Mouse (Mus musculus): ENCODE measurements around the gene Hck. TPM values are rescaled to one million over a fixed set of nuclear protein-coding genes. Genes with fewer than 3 reads are reported as not detected.

Hck gene
- total RNA-seq, 1 experiment: 29.3 TPM

- Histone ChIP-seq H3K36me3 (ENCODE audit: control insufficient read depth, insufficient read depth, low read length, poor library complexity, severe bottlenecking) (no peaks in the 10 kb centered on the region), H3K4me1 (ENCODE audit: control insufficient read depth in 2 of 2, insufficient read depth in 2 of 2, low read length in 2 of 2, poor library complexity in 1 of 2) (peaks cover 4 to 22% of the 10 kb centered on the region in 2 experiments; a peak in 2 of 4 replicates), H3K4me3 (ENCODE audit: insufficient read depth in 1 of 2, low read depth in 1 of 2, low read length in 2 of 2, poor library complexity in 1 of 2, severe bottlenecking in 1 of 2) (peak overlapping the region; percentile 76), H3K27ac (ENCODE audit: insufficient read depth, low read depth, low read length, poor library complexity, severe bottlenecking) (peak overlapping the region; percentile 91), H3K9ac (ENCODE audit: insufficient read depth, low read depth, low read length, poor library complexity, severe bottlenecking) (peak overlapping the region; percentile 20; the same call in 1 of the 2 replicates), H3K9me3 (ENCODE audit: control insufficient read depth, insufficient read depth, low read depth, low read length) (no peaks in the 10 kb centered on the region)
- DNase-seq (ENCODE audit: low read depth, low spot score): peak; percentile 90
- in situ Hi-C loops (cut with MboI; ENCODE audit: low sequenced_read_pairs in 2 of 2, unreplicated experiment in 2 of 2): no loop called here
- TF ChIP-seq HCFC1 (IDR thresholded peaks at IDR 0.05; ENCODE audit: borderline replicate concordance, insufficient read depth, low read length) (no peak), MAFK (IDR thresholded peaks at IDR 0.05; ENCODE audit: insufficient read depth, low read depth, low read length) (no peak), ZNF384 (IDR thresholded peaks at IDR 0.05; ENCODE audit: low read depth, low read length) (no peak), CHD2 (IDR thresholded peaks at IDR 0.05; ENCODE audit: low read depth, low read length) (no peak), ZC3H11A (IDR thresholded peaks at IDR 0.05; ENCODE audit: borderline replicate concordance, low read depth, low read length) (no peak)
Measured at GRCm38 (mm10) chr2:153107046-153107766, 1.1 kb upstream of the Hck start.

GRCm38 (mm10) chr2:153107802-153108201 lies 466 bp upstream of the Hck start:
- H3K4me1 ChIP-seq (ENCODE audit: control insufficient read depth in 2 of 2, insufficient read depth in 2 of 2, low read length in 2 of 2, poor library complexity in 1 of 2): peaks cover 4 to 20% of the 10 kb centered on the region in 2 experiments; a peak in 2 of 4 replicates
- in situ Hi-C loops (cut with MboI; ENCODE audit: low sequenced_read_pairs in 2 of 2, unreplicated experiment in 2 of 2): no loop called here
- H3K9ac ChIP-seq (ENCODE audit: insufficient read depth, low read depth, low read length, poor library complexity, severe bottlenecking): peak overlapping the region; percentile 20; the same call in 1 of the 2 replicates
- TF ChIP-seq MAFK (IDR thresholded peaks at IDR 0.05; ENCODE audit: insufficient read depth, low read depth, low read length) (no peak), CHD2 (IDR thresholded peaks at IDR 0.05; ENCODE audit: low read depth, low read length) (no peak), ZC3H11A (IDR thresholded peaks at IDR 0.05; ENCODE audit: borderline replicate concordance, low read depth, low read length) (no peak), ZNF384 (IDR thresholded peaks at IDR 0.05; ENCODE audit: low read depth, low read length) (no peak), HCFC1 (IDR thresholded peaks at IDR 0.05; ENCODE audit: borderline replicate concordance, insufficient read depth, low read length) (no peak)
- H3K9me3 ChIP-seq (ENCODE audit: control insufficient read depth, insufficient read depth, low read depth, low read length): no peaks in the 10 kb centered on the region
- H3K27ac ChIP-seq (ENCODE audit: insufficient read depth, low read depth, low read length, poor library complexity, severe bottlenecking): peak overlapping the region; percentile 91
- no peaks in the 10 kb centered on the region for H3K36me3 ChIP-seq (ENCODE audit: control insufficient read depth, insufficient read depth, low read length, poor library complexity, severe bottlenecking)
- H3K4me3 ChIP-seq (ENCODE audit: insufficient read depth in 1 of 2, low read depth in 1 of 2, low read length in 2 of 2, poor library complexity in 1 of 2, severe bottlenecking in 1 of 2): peak overlapping the region; percentile 76
- DNase-seq (ENCODE audit: low read depth, low spot score): peak; percentile 26

GRCm38 (mm10) chr2:153109596-153109995 lies 1.3 kb downstream of the Hck start:
- in situ Hi-C loops (cut with MboI; ENCODE audit: low sequenced_read_pairs in 2 of 2, unreplicated experiment in 2 of 2): no loop called here
- Histone ChIP-seq H3K27ac (ENCODE audit: insufficient read depth, low read depth, low read length, poor library complexity, severe bottlenecking) (no peak overlapping the region), H3K4me3 (ENCODE audit: insufficient read depth in 1 of 2, low read depth in 1 of 2, low read length in 2 of 2, poor library complexity in 1 of 2, severe bottlenecking in 1 of 2) (0 out of 4 replicates have a peak overlapping the region, but pooled peaks of 1 of the 2 experiments have one; percentile 76), H3K4me1 (ENCODE audit: control insufficient read depth in 2 of 2, insufficient read depth in 2 of 2, low read length in 2 of 2, poor library complexity in 1 of 2) (peaks cover 4 to 13% of the 10 kb centered on the region in 2 experiments; a peak in 2 of 4 replicates), H3K9me3 (ENCODE audit: control insufficient read depth, insufficient read depth, low read depth, low read length) (no peaks in the 10 kb centered on the region), H3K9ac (ENCODE audit: insufficient read depth, low read depth, low read length, poor library complexity, severe bottlenecking) (no peak overlapping the region), H3K36me3 (ENCODE audit: control insufficient read depth, insufficient read depth, low read length, poor library complexity, severe bottlenecking) (no peaks in the 10 kb centered on the region; the same call in 1 of the 2 replicates)
- TF ChIP-seq CHD2 (IDR thresholded peaks at IDR 0.05; ENCODE audit: low read depth, low read length): no peak
- no peak for TF ChIP-seq HCFC1 (IDR thresholded peaks at IDR 0.05; ENCODE audit: borderline replicate concordance, insufficient read depth, low read length)
- no peak for TF ChIP-seq ZNF384 (IDR thresholded peaks at IDR 0.05; ENCODE audit: low read depth, low read length)
- TF ChIP-seq MAFK (IDR thresholded peaks at IDR 0.05; ENCODE audit: insufficient read depth, low read depth, low read length): no peak
- TF ChIP-seq ZC3H11A (IDR thresholded peaks at IDR 0.05; ENCODE audit: borderline replicate concordance, low read depth, low read length): no peak
- no peak for DNase-seq (ENCODE audit: low read depth, low spot score)

GRCm38 (mm10) chr2:153111298-153111697 lies 3.0 kb downstream of the Hck start:
- peaks cover 4% of the 10 kb centered on the region; the same call in 1 of the 2 replicates for H3K36me3 ChIP-seq (ENCODE audit: control insufficient read depth, insufficient read depth, low read length, poor library complexity, severe bottlenecking)
- H3K27ac ChIP-seq (ENCODE audit: insufficient read depth, low read depth, low read length, poor library complexity, severe bottlenecking): no peak overlapping the region
- H3K4me3 ChIP-seq (ENCODE audit: insufficient read depth in 1 of 2, low read depth in 1 of 2, low read length in 2 of 2, poor library complexity in 1 of 2, severe bottlenecking in 1 of 2): no peak overlapping the region
- no peak for DNase-seq (ENCODE audit: low read depth, low spot score)
- H3K9ac ChIP-seq (ENCODE audit: insufficient read depth, low read depth, low read length, poor library complexity, severe bottlenecking): no peak overlapping the region
- H3K4me1 ChIP-seq (ENCODE audit: control insufficient read depth in 2 of 2, insufficient read depth in 2 of 2, low read length in 2 of 2, poor library complexity in 1 of 2): peaks cover 3 to 8% of the 10 kb centered on the region in 2 experiments; a peak in 2 of 4 replicates
- TF ChIP-seq ZC3H11A (IDR thresholded peaks at IDR 0.05; ENCODE audit: borderline replicate concordance, low read depth, low read length) (no peak), MAFK (IDR thresholded peaks at IDR 0.05; ENCODE audit: insufficient read depth, low read depth, low read length) (no peak), ZNF384 (IDR thresholded peaks at IDR 0.05; ENCODE audit: low read depth, low read length) (no peak), CHD2 (IDR thresholded peaks at IDR 0.05; ENCODE audit: low read depth, low read length) (no peak), HCFC1 (IDR thresholded peaks at IDR 0.05; ENCODE audit: borderline replicate concordance, insufficient read depth, low read length) (no peak)
- in situ Hi-C loops (cut with MboI; ENCODE audit: low sequenced_read_pairs in 2 of 2, unreplicated experiment in 2 of 2): no loop called here
- no peaks in the 10 kb centered on the region for H3K9me3 ChIP-seq (ENCODE audit: control insufficient read depth, insufficient read depth, low read depth, low read length)

Data from ES-E14 (cell line).